Mouse (Mus musculus) NIH3T3 (cell line): Measurements from ENCODE around the gene Saal1.
A peak's percentile ranks its signal among the peaks of the same experiment; 100 is the strongest.
"Not testable (repeated sequence)": the region's sequence is repeated elsewhere in the genome, so short reads cannot be mapped to it uniquely, and the experiment has no call there.

ENCODE experiments used
- DNase-seq: peaks from one replicate; pipeline ENCODE4 v3.0.0-alpha.2; 2012; ENCODE audit warnings: low read depth

Saal1 gene

DNA sequence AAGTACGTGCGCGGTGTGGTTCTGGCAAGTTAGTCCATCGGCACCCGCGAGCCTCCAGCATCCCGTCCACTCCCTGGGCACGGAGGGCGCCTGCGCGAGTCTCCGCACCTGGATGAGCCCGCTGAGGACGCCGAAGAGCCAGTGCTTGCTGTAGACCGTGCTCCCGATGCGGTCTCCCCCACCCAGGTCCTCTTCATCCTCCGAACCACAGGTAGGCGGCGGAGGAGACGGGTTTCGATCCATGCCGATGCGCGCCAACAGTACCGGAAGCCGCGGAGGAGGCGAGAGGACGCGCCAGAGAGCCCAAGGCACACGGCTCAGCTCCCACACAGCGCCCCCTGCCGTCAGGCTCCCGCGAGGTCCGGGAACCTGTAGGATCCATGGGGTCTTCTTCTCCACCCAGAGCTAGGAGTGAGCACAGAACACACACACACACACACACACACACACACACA is at the start of gene Saal1:
Gene Saal1, minus strand, starts transcription at position 291 of the 455 bp plus-strand sequence.
- peak; percentile 96 for DNase-seq

DNA sequence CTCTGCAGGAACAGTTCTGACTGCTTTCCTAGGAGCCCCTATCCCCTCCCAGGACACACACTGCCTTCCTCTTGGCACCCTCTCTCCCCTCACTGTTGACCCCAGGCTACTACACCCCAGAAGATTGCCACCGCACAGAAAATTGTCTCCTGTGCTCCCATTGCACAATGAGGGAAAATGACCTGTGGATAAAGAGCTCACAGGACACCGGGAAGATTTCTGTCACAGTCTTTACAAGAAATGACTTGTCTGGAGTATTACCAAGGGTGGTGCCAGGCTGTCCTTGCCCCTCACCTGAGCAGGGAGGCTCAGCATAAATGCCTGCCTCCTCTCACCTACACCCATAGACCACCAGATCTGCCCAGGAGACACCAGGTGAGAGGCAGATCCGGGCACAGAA is 41.0 kb upstream of the Saal1 start, which contains the start of gene Saa2:
Gene Saa2, plus strand, starts transcription at position 301 of the 400 bp plus-strand sequence.
- DNase-seq = no peak

DNA sequence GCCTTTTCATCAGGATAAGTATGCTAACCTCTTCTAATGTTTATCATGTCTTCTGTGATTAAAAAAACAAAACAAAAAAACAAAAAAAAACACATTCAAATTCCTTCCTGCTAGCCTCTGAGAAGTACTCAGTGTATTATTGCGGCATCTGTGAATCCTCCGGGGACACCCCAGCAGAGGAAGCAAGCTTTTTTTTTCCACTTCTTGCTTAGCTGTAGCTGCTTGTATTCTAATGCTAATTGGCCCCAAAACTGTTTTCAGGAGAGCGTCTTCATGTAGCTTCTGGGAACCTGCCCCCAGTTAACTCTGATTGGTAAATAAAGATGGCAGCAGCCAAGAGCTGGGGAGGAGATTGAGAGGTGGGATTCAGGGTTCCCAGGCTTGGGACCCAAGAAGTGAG is 38.0 kb upstream of the Saal1 start:
- peak; percentile 37 for DNase-seq

DNA sequence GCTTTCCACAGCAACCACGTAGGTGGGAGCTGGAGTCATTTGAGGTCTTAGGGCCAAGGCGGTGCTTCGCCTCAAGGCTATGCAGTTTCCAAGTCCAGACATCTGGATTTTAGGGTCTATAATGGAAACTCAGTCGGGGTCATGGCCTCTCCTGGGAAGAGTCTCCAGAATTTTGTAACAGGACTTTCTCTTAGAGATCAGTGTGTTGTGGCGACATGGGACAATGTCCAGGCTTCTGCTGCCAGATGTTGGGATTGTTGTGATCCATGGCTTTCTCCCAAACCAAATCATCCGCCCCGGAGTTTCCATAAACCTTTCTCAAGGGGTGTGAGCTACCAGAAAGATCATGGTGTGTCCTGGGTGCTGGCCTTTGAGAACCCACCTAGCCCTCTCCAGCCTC is 35.9 kb upstream of the Saal1 start:
- no peak for DNase-seq

DNA sequence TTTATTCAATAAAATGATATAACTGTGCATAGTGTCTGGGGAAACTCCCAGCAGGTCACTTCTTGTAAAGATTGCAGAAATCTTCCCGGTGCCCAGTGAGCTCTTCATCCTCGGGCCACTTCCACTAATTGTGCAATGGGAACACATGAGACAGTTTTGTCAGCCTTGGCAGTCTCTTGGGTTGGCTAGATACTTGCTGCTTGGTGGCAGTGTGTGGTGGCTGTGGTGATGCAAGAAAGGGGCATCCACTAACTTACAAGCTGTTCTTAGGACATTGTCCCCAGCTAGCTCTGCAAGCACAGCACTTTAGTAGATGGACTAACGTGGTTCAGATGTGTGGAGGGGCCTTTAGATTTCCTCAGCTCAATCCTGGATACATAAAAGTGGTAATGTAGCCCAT is 35.3 kb upstream of the Saal1 start:
- DNase-seq = no peak

DNA sequence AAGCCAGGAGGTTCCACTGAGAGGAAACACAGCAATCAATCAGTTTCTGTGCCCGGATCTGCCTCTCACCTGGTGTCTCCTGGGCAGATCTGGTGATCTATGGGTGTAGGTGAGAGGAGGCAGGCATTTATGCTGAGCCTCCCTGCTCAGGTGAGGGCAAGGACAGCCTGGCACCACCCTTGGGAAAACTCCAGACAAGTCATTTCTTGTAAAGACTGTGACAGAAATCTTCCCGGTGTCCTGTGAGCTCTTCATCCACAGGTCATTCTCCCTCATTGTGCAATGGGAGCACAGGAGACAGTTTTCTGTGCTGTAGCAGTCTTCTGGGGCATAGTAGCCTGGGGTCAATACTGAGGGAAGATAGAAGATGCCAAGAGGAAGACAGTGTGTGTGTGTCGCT is 32.4 kb upstream of the Saal1 start, which contains the start of gene Saa1:
Gene Saa1, minus strand, starts transcription at position 101 of the 400 bp plus-strand sequence.
- DNase-seq = not testable (repeated sequence)

DNA sequence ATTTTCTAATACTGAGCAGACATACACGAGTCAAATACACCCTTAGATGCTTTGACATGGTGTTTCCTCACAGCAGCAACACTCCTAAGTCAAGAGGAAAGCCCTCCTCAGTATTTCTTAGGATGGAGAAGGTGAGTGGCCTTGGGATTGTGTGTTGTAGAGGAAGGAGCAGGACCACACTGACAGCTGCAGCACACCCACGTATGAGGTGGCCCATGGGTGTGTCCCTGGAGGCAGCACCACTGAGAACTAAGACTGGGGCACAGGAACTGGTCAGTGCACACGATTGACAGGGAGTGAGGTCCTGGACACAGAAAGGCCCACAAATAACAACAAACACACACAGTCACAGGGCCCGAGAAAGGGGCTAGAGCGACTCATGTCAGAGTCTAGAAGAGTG is 29.6 kb upstream of the Saal1 start:
- not testable (repeated sequence) for DNase-seq

DNA sequence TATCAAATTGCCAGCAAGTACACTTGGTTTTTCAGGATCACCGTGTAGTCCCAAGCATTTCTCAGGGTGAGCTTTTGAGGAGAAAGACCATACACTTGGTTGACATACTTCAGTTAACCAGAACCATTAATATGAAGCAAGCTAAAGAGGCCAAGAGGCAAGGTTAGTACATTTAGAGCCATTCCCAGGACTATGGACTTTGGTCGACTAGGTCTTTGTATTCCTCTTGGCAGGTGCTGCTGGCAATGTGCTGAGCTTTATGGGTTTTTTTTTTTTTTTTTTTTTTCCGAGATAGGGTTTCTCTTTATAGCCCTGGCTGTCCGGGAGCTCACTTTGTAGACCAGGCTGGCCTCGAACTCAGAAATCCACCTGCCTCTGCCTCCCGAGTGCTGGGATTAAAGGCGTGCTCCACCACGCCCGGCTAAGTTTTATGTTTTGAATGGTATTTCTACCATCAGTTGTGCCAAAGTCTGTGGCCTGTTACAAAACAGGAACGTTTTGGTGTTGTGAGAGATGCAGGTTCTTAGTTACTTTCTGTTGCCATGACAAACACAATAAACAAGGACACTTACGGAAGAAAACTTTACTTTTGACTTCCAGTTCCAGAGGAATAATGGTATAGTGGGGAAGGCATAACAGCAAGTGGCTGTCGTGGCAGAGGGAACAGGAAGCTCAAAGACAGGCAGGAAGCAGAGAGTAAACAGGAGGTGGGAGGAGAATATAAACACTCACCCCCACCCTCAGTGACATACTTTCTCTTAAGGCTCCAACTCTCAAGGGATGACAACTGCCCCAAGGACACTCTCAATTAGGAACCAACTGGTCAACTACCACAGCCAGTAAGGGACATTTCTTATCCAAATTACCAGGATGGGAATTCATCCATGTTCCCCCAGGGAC is 28.3 kb upstream of the Saal1 start:
- DNase-seq = no peak

DNA sequence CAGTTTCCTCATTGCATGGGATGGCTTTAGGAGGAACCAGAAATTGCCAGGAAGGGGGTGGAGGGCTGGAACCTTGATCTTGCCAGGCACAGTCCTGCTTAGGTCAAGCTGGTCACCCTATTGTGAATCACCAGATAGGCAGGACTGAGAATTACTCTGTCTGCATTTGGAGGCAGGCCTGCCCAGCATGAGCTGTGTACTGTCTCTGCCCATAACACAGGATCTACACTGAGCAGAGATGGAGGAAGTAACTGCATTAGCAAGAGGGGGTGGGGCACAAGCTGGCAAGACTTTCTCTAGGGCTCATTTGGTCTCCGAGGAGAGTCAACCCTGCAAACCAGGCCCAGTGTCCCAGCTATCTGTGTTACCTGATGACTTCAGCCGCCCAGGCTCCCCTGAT is 24.5 kb upstream of the Saal1 start:
- no peak for DNase-seq

DNA sequence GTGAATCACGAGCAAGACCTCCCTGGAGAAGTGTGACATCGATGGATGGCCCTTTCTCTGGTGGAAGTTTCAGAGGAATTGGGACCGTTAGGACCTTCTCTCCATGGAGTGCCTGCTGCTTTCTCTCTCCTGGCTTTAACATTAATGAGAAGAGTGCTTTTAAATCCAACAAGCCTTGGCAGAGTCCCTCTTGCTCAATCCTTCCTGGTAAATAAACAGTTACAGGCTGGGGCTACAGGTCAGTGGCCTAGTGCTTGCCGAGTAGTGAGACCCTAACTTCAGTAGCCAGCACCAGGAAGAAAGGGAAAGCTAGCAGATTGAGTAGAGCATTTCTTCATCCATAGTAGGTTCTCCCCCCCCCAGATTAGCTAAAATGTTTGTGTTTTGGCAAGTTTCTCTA is 22.0 kb upstream of the Saal1 start, which contains the start of gene Saa4:
Gene Saa4, minus strand, starts transcription at position 146 of the 400 bp plus-strand sequence.
- no peak for DNase-seq

DNA sequence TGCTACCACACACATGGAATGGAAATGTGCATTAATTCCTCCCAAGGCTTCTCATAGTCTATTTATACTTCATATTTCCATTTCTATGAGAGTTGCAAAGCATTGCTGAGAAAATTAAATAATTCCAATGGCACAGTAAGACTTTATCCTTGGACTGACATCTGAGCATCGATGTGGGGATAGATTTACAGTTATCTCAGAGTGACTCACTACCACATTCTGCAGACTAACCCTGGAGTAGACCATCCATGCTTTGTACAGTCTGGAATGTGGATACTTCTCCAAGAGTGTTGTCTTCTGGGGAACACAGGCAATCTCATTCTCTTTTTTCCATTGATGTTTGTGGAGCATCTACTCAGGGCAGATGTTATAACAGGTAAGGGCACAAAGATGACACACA is 17.1 kb upstream of the Saal1 start:
- peak; percentile 6 for DNase-seq

DNA sequence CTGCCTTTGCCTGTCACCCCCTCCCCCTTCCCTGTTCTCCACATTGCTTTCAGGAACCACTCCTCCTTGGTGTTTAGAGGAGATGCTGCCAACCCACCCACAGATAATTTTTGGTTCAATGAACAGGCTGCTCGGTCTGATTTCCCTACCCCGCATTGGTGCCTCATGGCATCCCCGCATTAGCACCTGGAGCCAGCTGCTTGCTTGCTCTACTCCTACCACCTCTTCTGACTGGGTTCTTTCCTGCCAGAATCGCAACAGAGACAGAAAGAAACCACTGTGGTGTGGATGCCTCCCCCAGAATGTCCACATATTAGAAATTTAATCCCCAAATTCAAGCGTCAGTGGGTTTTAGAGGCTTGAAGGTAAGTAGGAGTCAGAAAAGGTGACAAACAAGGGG is 13.9 kb upstream of the Saal1 start:
- no peak for DNase-seq

DNA sequence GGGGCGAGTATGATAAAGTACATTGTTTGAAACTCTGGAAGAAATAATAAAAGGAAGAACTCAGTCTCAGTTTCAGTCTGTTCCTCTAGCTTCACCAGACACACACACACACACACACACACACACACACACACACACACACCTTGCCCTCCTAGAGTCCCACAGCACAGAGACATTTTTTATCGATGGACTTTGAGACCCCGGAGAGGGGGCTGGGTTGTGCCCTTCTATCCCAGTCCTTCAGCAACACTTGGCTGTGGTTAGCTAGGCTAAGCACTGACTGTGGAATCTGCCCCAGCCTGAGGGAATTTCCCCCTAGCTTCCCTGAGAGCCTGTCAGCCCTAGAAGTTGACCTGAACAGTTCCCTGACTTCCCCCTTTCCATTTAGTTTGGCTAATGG is 13.4 kb upstream of the Saal1 start:
- no peak for DNase-seq

DNA sequence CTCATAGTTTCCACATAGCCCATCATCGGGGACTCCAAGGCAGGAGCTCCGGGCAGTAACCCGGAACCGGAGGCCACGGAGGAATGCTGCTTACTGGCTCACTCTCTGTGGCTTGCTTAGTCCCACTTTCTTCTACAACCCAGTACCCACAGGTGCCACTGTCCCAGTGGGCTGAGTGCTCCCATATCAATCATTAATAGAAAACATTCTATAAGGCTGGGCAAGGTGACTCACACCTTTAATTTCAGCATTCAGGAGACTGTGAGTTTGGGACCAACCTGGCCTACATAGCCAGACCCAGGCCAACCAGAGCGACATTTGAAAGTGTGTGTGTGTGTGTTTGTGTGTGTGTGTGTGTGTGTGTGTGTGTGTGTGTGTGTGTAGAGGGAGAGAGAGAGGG is 12.9 kb upstream of the Saal1 start:
- no peak for DNase-seq

DNA sequence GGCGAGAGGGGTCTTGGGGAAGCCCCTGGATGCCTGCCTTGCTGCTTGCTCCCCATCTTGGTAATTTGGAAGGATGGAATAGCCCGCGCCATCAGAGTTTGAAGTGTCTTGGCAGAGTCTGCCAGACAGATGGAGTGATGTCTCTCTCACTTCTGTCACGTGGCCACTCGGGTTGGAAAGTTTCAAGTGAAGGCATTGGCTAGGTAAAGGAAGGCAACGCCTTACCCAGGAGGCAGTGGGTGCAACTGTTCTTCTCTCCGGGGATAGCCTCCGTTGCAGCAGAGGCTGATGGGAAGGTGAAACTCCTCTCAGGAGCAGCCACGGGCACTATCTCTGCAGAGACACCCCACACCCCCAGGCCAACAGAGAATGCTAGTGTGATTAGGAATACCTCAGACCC is 10.0 kb upstream of the Saal1 start:
- DNase-seq = peak; percentile 9

DNA sequence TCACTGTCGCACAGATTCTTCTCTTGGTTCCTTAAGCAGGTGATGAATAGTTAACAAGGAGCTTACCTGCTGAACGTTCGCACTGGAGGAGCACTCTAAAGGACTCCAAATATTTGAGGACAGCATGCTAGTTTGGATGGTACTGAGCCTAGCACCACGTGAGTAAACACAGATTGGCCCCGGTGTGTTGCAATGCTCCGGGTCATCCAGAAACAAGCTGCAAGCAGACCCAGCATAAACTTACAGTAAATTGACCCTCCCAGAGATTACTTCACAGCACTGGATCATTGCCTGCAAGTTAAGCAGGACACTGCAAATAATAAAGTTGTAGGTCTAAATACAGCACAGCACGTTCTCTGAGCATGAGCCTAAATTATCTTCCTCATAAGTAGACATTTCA is 9.0 kb upstream of the Saal1 start:
- peak; percentile 85 for DNase-seq

DNA sequence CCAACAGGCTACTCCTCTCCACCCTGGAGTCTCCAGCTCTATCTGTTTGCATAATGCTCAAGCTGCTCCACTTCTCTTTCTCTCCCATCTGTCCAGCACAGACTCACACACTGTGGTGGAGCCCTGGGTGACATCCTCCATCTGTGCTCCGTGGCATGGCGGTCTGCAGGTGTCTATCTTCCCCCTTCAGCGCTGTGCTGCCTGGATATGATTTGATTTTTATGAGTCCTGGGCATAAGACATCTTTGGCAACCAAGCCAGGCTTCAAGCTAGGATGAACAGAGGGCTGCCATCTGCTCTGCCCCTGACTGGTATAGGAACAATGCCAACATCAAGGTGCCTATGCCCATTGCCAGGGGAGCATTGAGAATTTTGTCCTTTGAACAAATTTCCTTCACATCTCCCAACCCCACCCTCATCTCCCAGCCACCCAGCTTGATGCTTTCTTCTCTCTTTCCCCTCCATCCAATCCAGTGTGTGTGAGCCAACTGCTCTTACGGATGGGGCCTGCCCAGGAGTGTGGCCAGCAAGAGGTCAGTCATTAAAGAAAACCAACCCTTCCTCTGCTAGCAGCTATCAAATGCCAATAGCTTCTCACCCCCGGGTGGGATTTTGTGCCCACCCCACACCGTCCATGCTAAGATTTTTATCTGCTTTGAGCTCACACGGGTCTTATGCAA is 8.3 kb upstream of the Saal1 start:
- DNase-seq = no peak

DNA sequence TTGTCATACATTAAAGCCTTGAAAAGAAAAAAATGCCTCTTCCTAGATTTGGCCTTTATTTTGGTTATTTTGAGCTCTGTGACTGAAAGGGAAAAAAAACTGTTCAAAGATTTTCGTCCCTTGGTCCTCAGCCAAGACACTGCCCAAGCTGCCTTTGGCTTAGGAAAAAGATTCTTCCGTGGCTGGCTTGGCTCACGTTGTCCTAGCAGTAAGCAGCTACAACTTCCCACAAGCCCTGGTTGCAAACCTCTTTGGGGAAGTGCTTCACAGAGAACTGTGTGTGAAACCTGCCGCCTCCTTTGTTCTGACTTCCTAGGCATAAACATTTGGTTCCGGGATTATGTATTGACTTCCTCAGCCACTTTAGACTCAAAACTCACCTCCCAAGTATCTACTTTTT is 6.4 kb upstream of the Saal1 start:
- peak; percentile 72 for DNase-seq

DNA sequence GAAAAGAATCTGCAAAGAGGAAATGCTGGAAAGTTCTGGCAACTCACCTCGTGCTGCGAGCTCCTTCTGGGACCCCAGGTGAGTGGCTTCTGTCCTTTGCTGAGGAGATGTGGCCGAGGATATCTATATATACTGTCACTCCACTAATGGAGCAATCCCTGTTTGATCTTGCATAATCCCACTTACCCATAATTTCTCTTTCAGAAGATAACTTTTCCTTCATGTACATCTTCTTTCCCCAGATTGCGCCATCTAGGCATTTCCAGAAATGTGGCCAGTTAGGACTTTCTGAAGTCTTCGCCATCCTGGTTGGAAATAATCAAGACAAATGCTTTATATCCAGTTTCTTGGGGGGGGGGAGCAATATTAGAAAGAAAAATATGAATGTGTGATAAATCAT is 5.1 kb upstream of the Saal1 start, which contains the start of gene Saa3:
Gene Saa3, minus strand, starts transcription at position 101 of the 400 bp plus-strand sequence.
- DNase-seq = no peak

DNA sequence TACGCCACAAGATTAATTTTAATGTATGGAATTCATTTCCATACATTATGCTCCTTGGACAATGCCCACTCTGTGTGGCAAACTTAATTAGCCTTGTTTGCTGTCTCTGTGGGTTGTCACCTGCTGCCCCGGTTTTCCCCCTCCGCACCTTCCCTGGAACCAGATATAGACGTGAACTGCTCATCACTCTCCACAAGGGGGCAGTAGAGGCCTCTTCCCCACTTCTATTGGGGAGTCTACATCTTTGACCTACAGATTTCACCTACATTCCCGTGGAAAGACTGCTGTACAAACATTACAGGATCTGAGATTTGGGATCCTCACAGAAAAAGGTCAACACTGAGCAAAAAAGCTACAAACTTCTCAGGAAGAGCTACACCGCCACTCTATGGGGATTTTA is 4.0 kb upstream of the Saal1 start:
- DNase-seq = peak; percentile 81

DNA sequence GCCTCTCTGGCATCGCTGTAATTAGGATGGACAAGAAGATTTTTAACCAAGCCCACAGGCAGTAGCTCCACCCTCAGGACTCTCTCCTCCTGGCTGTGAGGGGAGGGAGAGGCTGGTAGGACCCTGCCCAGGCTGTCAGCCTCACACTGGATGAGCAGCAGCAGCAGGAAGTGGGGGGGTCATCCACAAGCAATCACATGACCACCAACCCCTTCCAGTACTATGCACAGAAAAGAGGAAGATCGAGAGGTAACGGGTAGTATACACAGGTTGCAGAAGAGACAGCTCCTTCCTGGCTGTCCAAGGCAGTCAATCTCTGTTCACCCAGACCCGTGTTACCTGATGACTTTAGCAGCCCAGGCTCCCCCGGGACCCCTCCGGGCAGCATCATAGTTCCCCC is 1.8 kb upstream of the Saal1 start:
- DNase-seq = no peak

DNA sequence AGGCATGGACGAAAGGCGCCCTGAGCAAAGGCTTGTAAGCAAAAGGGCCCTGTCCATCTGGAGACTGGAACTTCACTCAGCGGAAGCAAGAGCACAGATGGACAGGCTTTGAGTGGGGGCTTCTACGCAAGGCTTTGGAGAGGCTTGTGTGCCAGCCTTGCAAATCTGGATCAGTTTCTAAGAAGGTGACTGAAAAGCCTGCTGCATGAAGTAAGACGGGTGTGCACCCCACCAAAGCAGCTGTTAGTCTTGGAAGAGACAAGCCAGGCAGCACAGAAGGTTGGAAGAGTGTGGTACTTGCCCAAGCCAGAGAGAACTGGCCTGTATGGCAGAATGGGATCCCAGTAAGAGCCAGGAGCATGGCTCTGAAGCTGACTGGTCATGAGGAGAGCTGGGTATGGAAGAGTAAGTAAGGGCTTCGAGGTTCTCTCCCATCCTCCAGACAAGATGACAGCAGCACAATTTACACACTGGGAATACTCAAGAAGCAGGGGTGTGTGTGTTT is 9.9 kb downstream of the Saal1 start:
- DNase-seq = no peak

DNA sequence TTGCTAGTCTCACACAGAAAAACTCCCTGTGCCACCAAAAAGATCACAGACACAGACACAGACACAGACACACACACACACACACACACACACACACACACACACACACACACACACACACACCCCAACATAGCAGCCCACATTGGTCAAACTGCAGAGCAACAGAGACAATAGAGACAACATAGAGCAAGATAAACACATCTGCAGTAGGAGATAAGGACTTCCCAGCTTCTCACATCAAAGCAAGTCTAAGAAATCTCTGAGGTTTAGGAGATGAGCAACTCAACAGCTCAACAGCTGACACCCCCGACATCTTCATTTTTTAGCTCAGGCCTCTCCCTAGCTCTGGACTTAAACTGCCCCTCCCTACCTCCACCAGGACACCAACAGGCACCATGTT is 13.7 kb downstream of the Saal1 start:
- no peak for DNase-seq
